Mouse (Mus musculus) embryonic fibroblast, embryonic 13.5 days (primary cell): Measurements from ENCODE around the gene Zc3h4.

ENCODE experiments used
- CTCF ChIP-seq: IDR thresholded peaks from 2 replicates; pipeline ENCODE4 v1.5.1; 2011; ENCODE audit warnings: mild to moderate bottlenecking, control low read depth, low read length, moderate library complexity, borderline replicate concordance; ENCODE audit not compliant: insufficient read depth
- POLR2A ChIP-seq: IDR thresholded peaks from 2 replicates; pipeline ENCODE4 v1.6.1; 2011; ENCODE audit warnings: low read depth, mild to moderate bottlenecking, control low read depth, low read length, moderate library complexity

- no peak for TF ChIP-seq POLR2A
- TF ChIP-seq CTCF = no peak
These were observed 50.9 kb downstream of the Zc3h4 start for GRCm38 (mm10) chr7:16451656-16452055.
